Mouse (Mus musculus): ENCODE data around the gene Zeb2.

GRCm38 (mm10) chr2:45077938-45078487 is 39.2 kb downstream of the Zeb2 start:
- TF ChIP-seq POLR2A (IDR thresholded peaks at IDR 0.05; ENCODE audit: borderline replicate concordance, extremely low read depth, low read depth, low read length) (no peak), CTCF (IDR thresholded peaks at IDR 0.05; ENCODE audit: insufficient read depth, low read length) (no peak)
